In genomic region chr3:95959082-95959481, GRCm38 (mm10) we compare ENCODE assay signal across 10 mouse cellular contexts. TPM values are rescaled to one million over a fixed set of nuclear protein-coding genes. Genes with fewer than 3 reads are reported as not detected.
A peak's percentile ranks its signal among the peaks of the same experiment; 100 is the strongest.
DNase-seq lines count a peak whose midpoint lies in the region; ATAC-seq and TF ChIP-seq lines count a peak whose summit lies in the region.
"Had no signal": no experiment of that assay in that cellular context is flagged by ENCODE, and none has a peak within 500 bp of the region (broad histone marks: within the 10 kb centered on the region; RNA-seq: fewer than 3 reads in every experiment).

No protein-coding gene starts in this region.

- H3K4me3 ChIP-seq in kidney, postnatal 0 days (replicated peaks; ENCODE audit: low read depth, low read length) = no peak overlapping the region
- H3K4me3 ChIP-seq: hindbrain, embryonic 15.5 days had no signal

- DNase-seq in CD4-positive, CD25-positive, alpha-beta regulatory T cell, adult 2 months (ENCODE audit: low read depth, low spot score) = peak; percentile 64
- DNase-seq in kidney, postnatal 0 days (ENCODE audit: low spot score) = peak; percentile 57
- DNase-seq in kidney, adult 11 months = no peak
- no peak for DNase-seq in Patski (ENCODE audit: low read depth, low spot score)
- DNase-seq in mesoderm, embryonic 11.5 days (ENCODE audit: low read depth, low spot score) = peak; percentile 43
- DNase-seq in adipocyte (ENCODE audit: low spot score) = no peak
- no peak for DNase-seq in ovary, adult 18-20 months (ENCODE audit: low spot score)
- DNase-seq: cerebellum, postnatal 36 days had no signal

- POLR2A ChIA-PET in Patski (lab: Charles Lee) = no interaction called here

- WGBS in kidney, postnatal 0 days = 86% methylated on average over 5 of the region's 5 CpGs

- no peak overlapping the region for H3K27ac ChIP-seq in kidney, postnatal 0 days
- H3K27ac ChIP-seq: hindbrain, embryonic 15.5 days had no signal

- no peaks in the 10 kb centered on the region for H3K4me1 ChIP-seq in kidney, postnatal 0 days (replicated peaks; ENCODE audit: insufficient read depth, low read length)
- H3K4me1 ChIP-seq: hindbrain, embryonic 15.5 days had no signal

- CTCF ChIA-PET in Patski (lab: Charles Lee) = interaction anchor here (0.7 to 1.6 kb wide), 16 partner anchors 9 to 123 kb away, joined by 3 to 8 read pairs (median 3); partner anchors contain the start of gene Vps45

- H3K9ac ChIP-seq in kidney, postnatal 0 days (ENCODE audit: low read depth, low read length) = no peak overlapping the region
- H3K9ac ChIP-seq: hindbrain, embryonic 15.5 days had no signal

- H3K36me3 ChIP-seq in kidney, postnatal 0 days (ENCODE audit: insufficient read depth, low read length) = no peaks in the 10 kb centered on the region
- H3K36me3 ChIP-seq: hindbrain, embryonic 15.5 days had no signal

- in situ Hi-C loops in Patski (cut with MboI; ENCODE audit: low pct_unique_long_range_greater_than_20kb) = no loop called here

- no peaks in the 10 kb centered on the region for H3K27me3 ChIP-seq in kidney, postnatal 0 days (ENCODE audit: insufficient read depth, low read length)
- no peaks in the 10 kb centered on the region for H3K27me3 ChIP-seq in Patski
- H3K27me3 ChIP-seq: hindbrain, embryonic 15.5 days had no signal

- TF ChIP-seq CTCF in kidney, postnatal 0 days (IDR thresholded peaks at IDR 0.05; ENCODE audit: low read depth) = peak; percentile 76
- TF ChIP-seq CTCF in Patski (IDR thresholded peaks at IDR 0.05) = peak; percentile 86

- no peak for ATAC-seq in CD4-positive, CD25-positive, alpha-beta regulatory T cell, adult 4 months
- no peak for ATAC-seq in kidney, postnatal 0 days (replicated peaks; ENCODE audit: low FRiP score, low read depth)
- ATAC-seq in Patski = no peak

- no peak overlapping the region for H3K4me2 ChIP-seq in kidney, postnatal 0 days (ENCODE audit: low read length)
- H3K4me2 ChIP-seq: hindbrain, embryonic 15.5 days had no signal

- no peaks in the 10 kb centered on the region for H3K9me3 ChIP-seq in kidney, postnatal 0 days (replicated peaks; ENCODE audit: low read length)
- H3K9me3 ChIP-seq: hindbrain, embryonic 15.5 days had no signal

RNA-seq across cellular contexts. Expression of gene Anp32e, which starts 30.0 kb away (rescaled TPM):
- 100 to 1,000 TPM; 162 to 241 TPM for polyA plus RNA-seq in CD4-positive, CD25-positive, alpha-beta regulatory T cell, adult 4 months (2017; shearing (Covaris generic))
- 128 and 151 TPM in 2 replicates for polyA plus RNA-seq in kidney, postnatal 0 days (2015; fragmentation: Nextera tagmentation; extraction: Ambion mirVana)
- 224 TPM for polyA plus RNA-seq in Patski (2021)

RNA-seq across cellular contexts. Expression of gene Plekho1, which starts 36.7 kb away (rescaled TPM):
- polyA plus RNA-seq in CD4-positive, CD25-positive, alpha-beta regulatory T cell, adult 4 months (2017; shearing (Covaris generic)) = 10 to 100 TPM in 1 of 2 experiments, 1 to 10 TPM in 1; 9.8 to 10.1 TPM
- 41.5 and 42.5 TPM in 2 replicates for polyA plus RNA-seq in kidney, postnatal 0 days (2015; fragmentation: Nextera tagmentation; extraction: Ambion mirVana)
- 118 TPM for polyA plus RNA-seq in Patski (2021)

RNA-seq across cellular contexts. Expression of gene Car14, which starts 54.6 kb away (rescaled TPM):
- polyA plus RNA-seq in CD4-positive, CD25-positive, alpha-beta regulatory T cell, adult 4 months (2017; shearing (Covaris generic)) = under 1 TPM in 1 of 2 experiments, not detected in 1; 0.39 TPM
- polyA plus RNA-seq in kidney, postnatal 0 days (2015; fragmentation: Nextera tagmentation; extraction: Ambion mirVana) = 12.9 and 15.2 TPM in 2 replicates
- polyA plus RNA-seq in Patski (2021) = 1.2 TPM

Comparison
In these comparisons a context has a peak if more than half of its experiments do, and no peak if none do; other contexts are left out.
1. DNase-seq: peak in CD4-positive, CD25-positive, alpha-beta regulatory T cell, adult 2 months (single experiment), kidney, postnatal 0 days (single experiment) and mesoderm, embryonic 11.5 days (single experiment); none in kidney, adult 11 months (single experiment), Patski (single experiment), adipocyte (single experiment) and ovary, adult 18-20 months (single experiment).